Mouse (Mus musculus): ENCODE results near the gene Myo6. TPM values are rescaled to one million over a fixed set of nuclear protein-coding genes. Genes with fewer than 3 reads are reported as not detected.

Gene Myo6
- polyA plus RNA-seq, 1 experiment from 2014 or later = 16.1 TPM

DNA sequence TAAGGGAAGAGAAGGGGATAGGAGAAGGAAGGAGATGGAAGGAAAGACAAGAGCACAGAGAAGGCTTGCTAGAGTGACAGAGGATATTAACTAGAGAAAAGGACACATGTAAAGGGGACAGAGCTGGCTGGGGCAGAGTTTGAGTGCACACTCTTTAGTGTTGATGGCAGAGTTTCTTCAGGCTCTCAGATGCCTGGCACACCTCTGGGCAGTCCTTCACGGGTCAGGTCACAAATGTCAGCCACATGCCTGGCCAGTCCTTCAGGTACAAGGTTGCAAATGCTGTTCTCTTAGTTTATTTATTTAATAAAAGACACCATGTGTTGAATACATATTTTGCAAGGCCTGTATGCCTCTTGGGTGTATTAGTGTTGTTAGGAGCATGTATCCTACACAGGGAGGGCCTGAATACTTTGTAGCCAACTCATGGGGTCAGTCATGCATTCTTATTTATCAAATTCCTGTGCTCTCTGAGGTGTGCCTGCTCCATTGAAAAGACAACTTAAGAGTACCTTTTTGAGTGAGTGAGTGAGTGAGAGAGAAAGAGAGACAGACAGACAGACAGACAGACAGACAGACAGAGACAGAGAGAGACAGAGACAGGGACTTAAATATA, 72.5 kb downstream of the Myo6 start:
- WGBS = 71% methylated on average over 1 of the region's 1 CpGs
- Histone ChIP-seq H3K36me3 (ENCODE audit: control insufficient read depth, insufficient read depth, low read length) (no peaks in the 10 kb centered on the region), H3K27ac (ENCODE audit: low read depth, low read length) (no peak overlapping the region), H3K4me1 (ENCODE audit: control insufficient read depth, insufficient read depth, low read length) (no peaks in the 10 kb centered on the region), H3K4me3 (ENCODE audit: low read depth, low read length) (no peak overlapping the region), H3K4me2 (ENCODE audit: low read depth) (no peak overlapping the region), H3K9me3 (ENCODE audit: control insufficient read depth, low read length) (0 out of 2 replicates have a peak, but pooled peaks cover 3% of the 10 kb centered on the region), H3K27me3 (ENCODE audit: control insufficient read depth, insufficient read depth, low read length) (no peaks in the 10 kb centered on the region), H3K9ac (ENCODE audit: low read length) (no peak overlapping the region)
- ATAC-seq (ENCODE audit: insufficient read depth, low FRiP score, low TSS enrichment) (no peak), DNase-seq (ENCODE audit: low spot score) (no peak)

DNA sequence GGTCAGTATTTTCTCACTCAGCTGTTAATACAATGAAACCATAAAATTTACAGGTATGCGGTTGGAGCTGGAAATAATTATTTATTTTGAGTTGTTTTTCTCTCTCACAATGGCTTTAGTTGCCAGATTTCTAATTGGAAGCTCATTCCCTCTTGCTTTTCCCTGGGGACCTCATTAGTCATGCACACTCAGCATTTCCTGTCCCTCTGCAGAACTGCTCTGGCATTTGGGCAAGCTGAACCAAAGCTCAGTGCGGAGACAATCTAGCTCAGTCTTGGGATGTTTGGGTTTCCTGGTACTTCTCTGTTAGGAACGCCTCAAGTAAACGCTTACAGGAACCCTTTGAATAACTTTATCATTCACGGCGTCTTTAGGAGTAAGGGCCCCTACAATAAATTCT, 76.9 kb downstream of the Myo6 start:
- Histone ChIP-seq H3K27me3 (ENCODE audit: control insufficient read depth, insufficient read depth, low read length) (no peaks in the 10 kb centered on the region), H3K4me2 (ENCODE audit: low read depth) (no peak overlapping the region), H3K4me3 (ENCODE audit: low read depth, low read length) (no peak overlapping the region), H3K9ac (ENCODE audit: low read length) (no peak overlapping the region), H3K4me1 (ENCODE audit: control insufficient read depth, insufficient read depth, low read length) (no peaks in the 10 kb centered on the region), H3K27ac (ENCODE audit: low read depth, low read length) (no peak overlapping the region), H3K36me3 (ENCODE audit: control insufficient read depth, insufficient read depth, low read length) (no peaks in the 10 kb centered on the region), H3K9me3 (ENCODE audit: control insufficient read depth, low read length) (0 out of 2 replicates have a peak, but pooled peaks cover 3% of the 10 kb centered on the region)
- ATAC-seq (ENCODE audit: insufficient read depth, low FRiP score, low TSS enrichment) (no peak), DNase-seq (ENCODE audit: low spot score) (no peak)
- WGBS = 76% methylated on average over 6 of the region's 6 CpGs

DNA sequence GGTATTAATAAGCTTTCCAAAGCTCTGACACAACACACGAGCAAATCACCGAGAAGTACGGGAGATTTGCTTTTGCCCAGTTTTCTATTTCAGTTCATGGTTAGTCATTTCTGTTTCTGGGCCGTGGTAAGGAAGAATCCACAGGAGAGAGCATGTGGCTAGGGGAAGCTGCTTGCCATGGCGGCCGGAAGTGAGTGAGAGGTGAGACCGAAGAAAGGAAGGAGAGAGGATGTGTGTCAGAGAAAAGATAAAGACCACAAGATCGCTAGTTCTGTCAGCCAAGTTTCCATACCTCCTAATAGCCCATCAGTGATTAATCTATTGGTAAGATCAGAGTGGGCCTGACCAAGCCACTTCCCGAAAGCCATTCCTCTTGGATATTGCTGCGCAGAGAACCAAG, 87.3 kb downstream of the Myo6 start:
- Histone ChIP-seq H3K9ac (ENCODE audit: low read length) (no peak overlapping the region), H3K4me3 (ENCODE audit: low read depth, low read length) (no peak overlapping the region), H3K27ac (ENCODE audit: low read depth, low read length) (no peak overlapping the region), H3K9me3 (ENCODE audit: control insufficient read depth, low read length) (no peaks in the 10 kb centered on the region), H3K4me2 (ENCODE audit: low read depth) (no peak overlapping the region), H3K36me3 (ENCODE audit: control insufficient read depth, insufficient read depth, low read length) (no peaks in the 10 kb centered on the region), H3K4me1 (ENCODE audit: control insufficient read depth, insufficient read depth, low read length) (no peaks in the 10 kb centered on the region), H3K27me3 (ENCODE audit: control insufficient read depth, insufficient read depth, low read length) (no peaks in the 10 kb centered on the region)
- DNase-seq (ENCODE audit: low spot score) (no peak), ATAC-seq (ENCODE audit: insufficient read depth, low FRiP score, low TSS enrichment) (no peak)
- 95% methylated on average over 10 of the region's 10 CpGs for WGBS

- Histone ChIP-seq H3K27ac (ENCODE audit: low read depth, low read length) (no peak overlapping the region), H3K4me2 (ENCODE audit: low read depth) (no peak overlapping the region), H3K27me3 (ENCODE audit: control insufficient read depth, insufficient read depth, low read length) (no peaks in the 10 kb centered on the region), H3K9me3 (ENCODE audit: control insufficient read depth, low read length) (no peaks in the 10 kb centered on the region), H3K36me3 (ENCODE audit: control insufficient read depth, insufficient read depth, low read length) (no peaks in the 10 kb centered on the region), H3K4me3 (ENCODE audit: low read depth, low read length) (no peak overlapping the region), H3K4me1 (ENCODE audit: control insufficient read depth, insufficient read depth, low read length) (no peaks in the 10 kb centered on the region), H3K9ac (ENCODE audit: low read length) (no peak overlapping the region)
- ATAC-seq (ENCODE audit: insufficient read depth, low FRiP score, low TSS enrichment) = no peak
- DNase-seq (ENCODE audit: low spot score) = no peak
- WGBS = 87% methylated on average over 9 of the region's 9 CpGs
These were observed 88.4 kb downstream of the Myo6 start for GRCm38 (mm10) chr9:80253241-80253640.

- H3K36me3 ChIP-seq (ENCODE audit: control insufficient read depth, insufficient read depth, low read length) = no peaks in the 10 kb centered on the region
- H3K4me1 ChIP-seq (ENCODE audit: control insufficient read depth, insufficient read depth, low read length) = no peaks in the 10 kb centered on the region
- no peaks in the 10 kb centered on the region for H3K9me3 ChIP-seq (ENCODE audit: control insufficient read depth, low read length)
- H3K27ac ChIP-seq (ENCODE audit: low read depth, low read length) = no peak overlapping the region
- H3K27me3 ChIP-seq (ENCODE audit: control insufficient read depth, insufficient read depth, low read length) = no peaks in the 10 kb centered on the region
- H3K9ac ChIP-seq (ENCODE audit: low read length) = no peak overlapping the region
- no peak overlapping the region for H3K4me3 ChIP-seq (ENCODE audit: low read depth, low read length)
- ATAC-seq (ENCODE audit: insufficient read depth, low FRiP score, low TSS enrichment) (no peak), DNase-seq (ENCODE audit: low spot score) (no peak)
- H3K4me2 ChIP-seq (ENCODE audit: low read depth) = no peak overlapping the region
- WGBS = 94% methylated on average over 2 of the region's 2 CpGs
These were observed 91.7 kb downstream of the Myo6 start for GRCm38 (mm10) chr9:80256561-80256960.

DNA sequence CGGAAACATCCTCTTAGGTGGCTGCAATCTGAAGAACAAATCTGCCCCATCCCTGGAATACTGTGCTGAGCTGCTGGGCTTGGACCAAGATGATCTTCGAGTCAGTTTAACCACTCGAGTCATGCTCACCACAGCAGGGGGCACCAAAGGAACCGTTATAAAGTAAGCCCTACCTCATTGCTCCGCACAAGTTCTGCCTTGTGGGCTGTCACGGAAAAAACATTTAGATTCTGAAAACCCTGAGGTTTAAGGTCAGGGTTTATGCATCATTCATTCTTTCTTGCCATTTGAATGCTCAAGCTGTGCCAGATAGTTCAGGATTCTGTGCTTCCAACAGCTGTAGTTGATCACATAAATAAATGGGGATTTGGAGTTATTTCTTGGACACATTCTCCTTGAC, 93.6 kb downstream of the Myo6 start:
- no peak overlapping the region for H3K9ac ChIP-seq (ENCODE audit: low read length)
- no peak overlapping the region for H3K4me3 ChIP-seq (ENCODE audit: low read depth, low read length)
- DNase-seq (ENCODE audit: low spot score) (no peak), ATAC-seq (ENCODE audit: insufficient read depth, low FRiP score, low TSS enrichment) (no peak)
- H3K4me1 ChIP-seq (ENCODE audit: control insufficient read depth, insufficient read depth, low read length) = no peaks in the 10 kb centered on the region
- no peaks in the 10 kb centered on the region for H3K27me3 ChIP-seq (ENCODE audit: control insufficient read depth, insufficient read depth, low read length)
- no peaks in the 10 kb centered on the region for H3K9me3 ChIP-seq (ENCODE audit: control insufficient read depth, low read length)
- H3K27ac ChIP-seq (ENCODE audit: low read depth, low read length) = no peak overlapping the region
- no peaks in the 10 kb centered on the region for H3K36me3 ChIP-seq (ENCODE audit: control insufficient read depth, insufficient read depth, low read length)
- 53% methylated on average over 6 of the region's 6 CpGs for WGBS
- H3K4me2 ChIP-seq (ENCODE audit: low read depth) = no peak overlapping the region

DNA sequence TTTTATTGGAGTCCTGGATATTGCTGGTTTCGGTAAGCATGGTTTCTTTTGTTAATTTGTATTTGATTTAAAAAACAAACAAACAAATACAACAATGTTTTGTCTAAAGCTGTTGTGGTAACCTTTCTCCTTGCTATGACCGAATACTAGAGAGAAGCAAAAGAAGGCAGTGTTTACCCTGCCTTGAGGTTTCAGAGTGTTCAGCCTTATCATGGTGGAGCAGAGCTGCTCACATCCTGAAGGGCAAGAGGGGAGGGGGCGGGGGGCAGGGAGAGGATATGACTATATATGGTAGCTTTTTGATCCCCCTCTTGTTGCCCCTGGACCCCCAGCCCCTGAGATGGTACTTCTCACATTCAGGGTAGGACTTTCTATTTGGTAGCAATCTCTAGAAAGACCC, 96.1 kb downstream of the Myo6 start:
- 88% methylated on average over 3 of the region's 3 CpGs for WGBS
- ATAC-seq (ENCODE audit: insufficient read depth, low FRiP score, low TSS enrichment) (no peak), DNase-seq (ENCODE audit: low spot score) (no peak)
- Histone ChIP-seq H3K27me3 (ENCODE audit: control insufficient read depth, insufficient read depth, low read length) (no peaks in the 10 kb centered on the region), H3K27ac (ENCODE audit: low read depth, low read length) (no peak overlapping the region), H3K4me1 (ENCODE audit: control insufficient read depth, insufficient read depth, low read length) (no peaks in the 10 kb centered on the region), H3K36me3 (ENCODE audit: control insufficient read depth, insufficient read depth, low read length) (no peaks in the 10 kb centered on the region), H3K9me3 (ENCODE audit: control insufficient read depth, low read length) (no peaks in the 10 kb centered on the region), H3K9ac (ENCODE audit: low read length) (no peak overlapping the region), H3K4me3 (ENCODE audit: low read depth, low read length) (no peak overlapping the region), H3K4me2 (ENCODE audit: low read depth) (no peak overlapping the region)

GRCm38 (mm10) chr9:80262367-80263026, 97.7 kb downstream of the Myo6 start:
- Histone ChIP-seq H3K4me2 (ENCODE audit: low read depth) (no peak overlapping the region), H3K27ac (ENCODE audit: low read depth, low read length) (no peak overlapping the region)
- no peak for ATAC-seq (ENCODE audit: insufficient read depth, low FRiP score, low TSS enrichment)

DNA sequence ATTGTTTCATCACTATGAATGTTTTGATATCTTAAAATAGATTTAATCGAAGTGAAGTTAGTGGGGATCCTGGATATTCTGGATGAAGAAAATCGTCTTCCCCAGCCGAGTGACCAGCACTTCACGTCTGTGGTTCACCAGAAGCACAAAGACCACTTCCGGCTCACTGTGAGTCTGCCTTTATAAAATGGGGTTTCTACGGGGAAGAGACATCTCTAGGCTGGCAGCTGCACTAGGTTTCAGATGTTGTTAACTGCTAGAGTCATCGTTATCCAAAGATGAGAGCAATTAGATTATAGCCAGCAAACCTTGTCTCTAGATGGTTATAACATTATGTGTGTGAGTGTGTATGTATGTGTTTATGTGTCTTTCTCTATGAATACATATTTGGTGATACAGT, 101.3 kb downstream of the Myo6 start:
- no peak overlapping the region for H3K27ac ChIP-seq (ENCODE audit: low read depth, low read length)
- no peak overlapping the region for H3K4me3 ChIP-seq (ENCODE audit: low read depth, low read length)
- H3K9ac ChIP-seq (ENCODE audit: low read length) = no peak overlapping the region
- H3K36me3 ChIP-seq (ENCODE audit: control insufficient read depth, insufficient read depth, low read length) = no peaks in the 10 kb centered on the region
- no peaks in the 10 kb centered on the region for H3K4me1 ChIP-seq (ENCODE audit: control insufficient read depth, insufficient read depth, low read length)
- DNase-seq (ENCODE audit: low spot score) = no peak
- H3K9me3 ChIP-seq (ENCODE audit: control insufficient read depth, low read length) = no peaks in the 10 kb centered on the region
- WGBS = 92% methylated on average over 7 of the region's 7 CpGs
- no peak overlapping the region for H3K4me2 ChIP-seq (ENCODE audit: low read depth)
- ATAC-seq (ENCODE audit: insufficient read depth, low FRiP score, low TSS enrichment) = no peak
- no peaks in the 10 kb centered on the region for H3K27me3 ChIP-seq (ENCODE audit: control insufficient read depth, insufficient read depth, low read length)

More at GRCm38 (mm10) chr9:80262367-80263026, 97.7 kb downstream of the Myo6 start:
- Histone ChIP-seq H3K9ac (ENCODE audit: low read length) (no peak overlapping the region), H3K9me3 (ENCODE audit: control insufficient read depth, low read length) (no peaks in the 10 kb centered on the region), H3K36me3 (ENCODE audit: control insufficient read depth, insufficient read depth, low read length) (no peaks in the 10 kb centered on the region), H3K4me1 (ENCODE audit: control insufficient read depth, insufficient read depth, low read length) (no peaks in the 10 kb centered on the region), H3K4me3 (ENCODE audit: low read depth, low read length) (no peak overlapping the region), H3K27me3 (ENCODE audit: control insufficient read depth, insufficient read depth, low read length) (no peaks in the 10 kb centered on the region)
- DNase-seq (ENCODE audit: low spot score) = no peak
- WGBS = 60% methylated on average over 8 of the region's 8 CpGs
